Mouse (Mus musculus) bone marrow, adult 2 months (tissue): ENCODE measurements around the gene Ube2g1. TPM values are rescaled to one million over a fixed set of nuclear protein-coding genes. Genes with fewer than 3 reads are reported as not detected.

ENCODE experiments used
- H3K27ac ChIP-seq: fragments of 200-500 bp; 2 replicates; pipeline ENCODE4 v1.5.1; 2012; ENCODE audit warnings: low read depth, mild to moderate bottlenecking, control low read depth, inconsistent platforms, low read length; ENCODE audit not compliant: control insufficient read depth, poor library complexity, insufficient read depth
- H3K4me1 ChIP-seq: fragments of 200-500 bp; 2 replicates; pipeline ENCODE4 v1.6.1; 2011; ENCODE audit warnings: low read length; ENCODE audit not compliant: control insufficient read depth, insufficient read depth
- H3K4me3 ChIP-seq: fragments of 200-500 bp; replicated peaks from 2 replicates; pipeline ENCODE3; 2011; ENCODE audit warnings: mild to moderate bottlenecking, low read depth, low read length, control low read depth; ENCODE audit not compliant: control insufficient read depth
- CTCF ChIP-seq: fragments of 200-500 bp; IDR thresholded peaks from 2 replicates; pipeline ENCODE4 v1.5.1; 2011; ENCODE audit warnings: low read length, control low read depth; ENCODE audit not compliant: control insufficient read depth, insufficient read depth
- POLR2A ChIP-seq: fragments of 200-500 bp; IDR thresholded peaks from 2 replicates; pipeline ENCODE4 v1.6.1; 2011; ENCODE audit warnings: low read depth, mild to moderate bottlenecking, control low read depth, low read length, borderline replicate concordance; ENCODE audit not compliant: control insufficient read depth
- WGBS: fragments of 180-500 bp; shearing (Covaris S2); methylation state at CpG from one replicate; pipeline ENCODE4 v1.1.7; 2018; 5-methylcytosine and 5-hydroxymethylcytosine counted together
- polyA plus RNA-seq: library from polyadenylated mRNA; stranded (reverse); fragments of >200 nt; gene quantifications from 2 replicates; pipeline ENCODE4 v1.2.4, GENCODE M21; 2011; ENCODE audit warnings: low replicate concordance; ENCODE audit not compliant: missing spikeins, insufficient read depth, insufficient read length

Gene Ube2g1
- polyA plus RNA-seq, 1 experiment, result 14.1 TPM

GRCm38 (mm10) chr11:72570319-72570979, 36.6 kb upstream of the Ube2g1 start:
- TF ChIP-seq POLR2A (no peak), CTCF (peak; percentile 72)
- H3K4me3 ChIP-seq, result no peak overlapping the region
- H3K4me1 ChIP-seq, result no peaks in the 10 kb centered on the region; the same call in 1 of the 2 replicates
- 2% methylated on average over 18 of the region's 18 CpGs for WGBS
- no peak overlapping the region for H3K27ac ChIP-seq

GRCm38 (mm10) chr11:72573819-72574218, 33.3 kb upstream of the Ube2g1 start:
- Histone ChIP-seq H3K4me1 (no peaks in the 10 kb centered on the region; the same call in 1 of the 2 replicates), H3K4me3 (no peak overlapping the region), H3K27ac (no peak overlapping the region)
- TF ChIP-seq POLR2A (no peak), CTCF (peak; percentile 49)
- 95% methylated on average over 1 of the region's 1 CpGs for WGBS

- WGBS, result 72% methylated on average over 7 of the region's 7 CpGs
- no peak overlapping the region for H3K27ac ChIP-seq
- H3K4me3 ChIP-seq, result no peak overlapping the region
- TF ChIP-seq CTCF (no peak), POLR2A (no peak)
- H3K4me1 ChIP-seq, result no peaks in the 10 kb centered on the region
Observed at GRCm38 (mm10) chr11:72576111-72576465, 31.0 kb upstream of the Ube2g1 start.

GRCm38 (mm10) chr11:72576466-72577351, 30.4 kb upstream of the Ube2g1 start:
- peak overlapping the region; percentile 35 for H3K4me3 ChIP-seq
- H3K27ac ChIP-seq, result no peak overlapping the region
- 10% methylated on average over 24 of the region's 24 CpGs for WGBS
- TF ChIP-seq CTCF, result 0 out of 2 replicates have a peak, but pooled peaks have one; percentile 17
- no peak for TF ChIP-seq POLR2A
- no peaks in the 10 kb centered on the region for H3K4me1 ChIP-seq

- H3K27ac ChIP-seq, result no peak overlapping the region
- H3K4me1 ChIP-seq, result no peaks in the 10 kb centered on the region
- H3K4me3 ChIP-seq, result no peak overlapping the region
- TF ChIP-seq POLR2A, result no peak
- TF ChIP-seq CTCF, result no peak
- 79% methylated on average over 4 of the region's 4 CpGs for WGBS
Observed at GRCm38 (mm10) chr11:72578471-72578870, 28.6 kb upstream of the Ube2g1 start.

- H3K4me3 ChIP-seq, result no peak overlapping the region
- H3K27ac ChIP-seq, result no peak overlapping the region
- WGBS, result 84% methylated on average over 8 of the region's 8 CpGs
Observed at GRCm38 (mm10) chr11:72581609-72582447, 25.3 kb upstream of the Ube2g1 start.

GRCm38 (mm10) chr11:72582448-72582705, 24.7 kb upstream of the Ube2g1 start:
- Histone ChIP-seq H3K4me1 (no peaks in the 10 kb centered on the region), H3K4me3 (no peak overlapping the region), H3K27ac (no peak overlapping the region)
- WGBS, result 85% methylated on average over 3 of the region's 3 CpGs
- no peak for TF ChIP-seq POLR2A
- no peak for TF ChIP-seq CTCF

More at GRCm38 (mm10) chr11:72581609-72582447, 25.3 kb upstream of the Ube2g1 start:
- TF ChIP-seq POLR2A (no peak), CTCF (no peak)
- H3K4me1 ChIP-seq, result no peaks in the 10 kb centered on the region

GRCm38 (mm10) chr11:72583092-72583491, 24.0 kb upstream of the Ube2g1 start:
- H3K4me3 ChIP-seq, result no peak overlapping the region
- H3K27ac ChIP-seq, result no peak overlapping the region
- no peaks in the 10 kb centered on the region for H3K4me1 ChIP-seq
- WGBS, result 84% methylated on average over 2 of the region's 2 CpGs
- TF ChIP-seq CTCF, result no peak
- no peak for TF ChIP-seq POLR2A
